Mouse (Mus musculus) common myeloid progenitor, adult 5-6 weeks (primary cell): Measurements from ENCODE around the gene Tgm2. TPM values are rescaled to one million over a fixed set of nuclear protein-coding genes. Genes with fewer than 3 reads are reported as not detected.

ENCODE experiments used
- ATAC-seq: replicated peaks from 2 replicates; pipeline ENCODE4 v1.8.0; 2016; ENCODE audit warnings: low read depth, mild to moderate bottlenecking, moderate TSS enrichment, inconsistent platforms; ENCODE audit not compliant: poor library complexity, severe bottlenecking
- total RNA-seq: library from RNA; stranded (forward); fragments of 200-1000, 187-1606 nt; gene quantifications from 2 replicates; pipeline ENCODE4 v1.2.3, GENCODE M21; 2017

Gene Tgm2
- total RNA-seq, 1 experiment from 2014 or later = 5.4 TPM

- no peak for ATAC-seq
Observed at GRCm38 (mm10) chr2:158168741-158169211, 22.5 kb upstream of the Tgm2 start.

- peak; percentile 31 for ATAC-seq
Observed at GRCm38 (mm10) chr2:158167496-158168205, 21.4 kb upstream of the Tgm2 start.

GRCm38 (mm10) chr2:158166628-158167027 is 20.4 kb upstream of the Tgm2 start:
- peak; percentile 91 for ATAC-seq

DNA sequence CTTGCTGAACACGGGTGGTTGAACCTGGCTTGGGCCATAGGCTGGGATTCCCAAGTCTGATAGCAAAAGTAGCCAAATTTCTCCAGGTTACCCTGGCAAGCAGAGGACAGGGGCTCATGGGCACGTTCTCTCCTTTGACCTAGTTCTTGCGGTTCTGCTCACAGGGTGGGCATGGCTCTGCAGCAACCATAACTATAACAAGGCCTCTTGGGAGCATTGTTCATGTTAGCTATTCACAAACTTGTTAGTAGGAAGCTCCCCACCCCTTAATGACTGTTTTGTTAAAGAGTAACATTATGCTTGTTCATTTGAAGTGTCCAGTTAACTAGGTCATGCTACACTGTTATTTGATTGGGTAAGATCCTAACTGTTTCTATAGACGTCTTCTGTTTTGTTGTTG is 19.5 kb upstream of the Tgm2 start:
- no peak for ATAC-seq

GRCm38 (mm10) chr2:158163034-158163433 is 16.8 kb upstream of the Tgm2 start:
- peak; percentile 20 for ATAC-seq

DNA sequence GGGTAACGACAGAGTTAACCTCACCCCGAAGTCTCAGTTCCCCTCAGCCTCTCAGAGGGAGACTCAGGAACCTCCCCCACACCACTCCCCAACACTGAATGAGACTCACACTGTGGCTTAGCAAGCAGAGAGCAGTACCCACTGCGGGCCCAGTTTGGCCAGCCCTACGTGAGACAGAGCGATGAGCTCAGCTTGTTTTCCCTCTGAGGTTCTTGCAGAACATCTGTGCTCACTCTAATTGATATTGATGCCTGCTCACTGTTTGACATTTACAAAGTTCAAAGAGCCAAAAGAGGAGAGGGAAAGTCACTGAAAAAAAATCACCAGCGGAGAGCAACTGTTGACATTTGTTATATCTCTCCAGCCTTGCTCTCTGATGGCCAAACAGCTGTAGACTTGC is 15.5 kb upstream of the Tgm2 start:
- 0 out of 2 replicates have a peak, but pooled peaks have one; percentile 12 for ATAC-seq

DNA sequence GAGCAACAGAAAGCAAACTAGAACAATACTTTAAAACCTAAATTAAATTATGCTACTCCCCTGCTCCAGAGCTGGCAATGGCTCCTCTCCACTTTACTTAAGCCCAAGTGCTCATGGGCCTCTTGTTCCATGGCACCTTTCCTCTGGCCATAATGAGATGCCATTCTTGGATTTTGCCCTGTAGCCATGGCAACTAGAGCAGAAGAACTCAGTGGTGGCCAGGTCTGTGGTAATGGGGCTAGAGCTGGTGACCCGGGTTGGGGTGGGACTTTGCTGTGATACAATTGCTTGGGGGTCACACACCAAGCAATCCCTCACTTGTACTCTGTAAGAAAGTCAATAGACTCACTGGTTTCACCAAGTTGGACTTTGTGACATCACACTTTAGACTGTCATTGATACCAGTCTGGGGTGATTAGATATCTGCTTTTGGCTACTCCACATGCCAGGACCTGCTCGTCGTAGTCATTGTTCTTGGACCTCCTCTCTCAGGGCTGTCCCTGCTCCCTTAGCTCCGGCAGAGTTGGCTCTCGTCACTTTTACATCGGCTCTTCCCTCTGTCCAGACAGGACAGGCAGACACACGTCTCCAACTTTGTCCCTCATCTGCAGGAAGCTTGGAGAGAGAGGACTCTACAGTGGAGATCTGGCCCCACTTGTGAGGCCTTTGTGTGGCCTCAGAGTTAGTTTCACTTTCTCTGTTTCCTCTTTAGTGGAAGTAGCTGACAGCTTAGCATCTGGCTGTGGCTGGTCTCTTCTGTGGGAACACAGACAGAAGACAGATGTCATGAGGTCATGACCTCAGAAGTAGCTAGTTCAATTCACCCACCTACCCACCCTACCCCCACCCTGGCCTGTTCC is 13.4 kb upstream of the Tgm2 start:
- peak; percentile 64 for ATAC-seq

DNA sequence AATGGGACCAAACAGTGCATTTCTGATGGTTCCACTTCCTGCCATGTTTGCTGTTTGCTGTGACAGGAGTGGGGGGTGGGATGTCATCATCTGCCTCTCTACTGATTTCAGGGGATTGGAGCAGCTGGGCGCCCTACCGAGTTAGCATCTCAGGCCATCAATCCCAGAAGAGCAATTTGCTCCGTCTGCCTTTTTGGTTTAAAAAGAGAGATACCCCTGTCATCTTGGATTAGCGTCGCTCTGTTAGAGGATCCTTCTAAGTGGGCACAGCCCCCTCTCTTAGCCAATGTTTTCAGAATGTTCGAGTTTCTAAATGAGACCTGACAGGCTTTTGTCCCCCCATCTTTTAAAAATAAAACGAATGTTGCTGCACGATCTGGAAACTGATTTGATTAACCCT is 11.4 kb upstream of the Tgm2 start:
- ATAC-seq = no peak

GRCm38 (mm10) chr2:158156487-158156886 is 10.3 kb upstream of the Tgm2 start:
- peak; percentile 26; the same call in 1 of the 2 replicates for ATAC-seq

GRCm38 (mm10) chr2:158155615-158156014 is 9.4 kb upstream of the Tgm2 start:
- no peak for ATAC-seq

DNA sequence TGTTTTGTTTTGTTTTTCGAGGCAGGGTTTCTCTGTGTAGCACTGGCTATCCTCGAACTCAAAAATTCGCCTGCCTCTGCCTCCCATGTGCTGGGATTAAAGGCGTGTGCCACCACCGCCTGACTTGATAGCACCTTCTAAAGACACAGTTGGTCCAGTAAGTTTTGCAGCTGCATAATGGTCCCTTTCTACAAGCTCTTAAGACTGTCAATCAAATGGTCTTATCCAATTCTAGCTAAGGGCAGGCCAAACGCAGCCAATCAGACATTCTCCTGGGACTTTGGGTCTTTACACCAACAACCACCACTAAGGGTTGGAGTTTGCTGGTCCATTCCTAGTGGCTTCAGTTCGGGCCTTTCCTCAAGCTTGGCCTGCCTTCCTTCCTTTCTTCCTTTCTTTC is 8.9 kb upstream of the Tgm2 start:
- no peak for ATAC-seq

DNA sequence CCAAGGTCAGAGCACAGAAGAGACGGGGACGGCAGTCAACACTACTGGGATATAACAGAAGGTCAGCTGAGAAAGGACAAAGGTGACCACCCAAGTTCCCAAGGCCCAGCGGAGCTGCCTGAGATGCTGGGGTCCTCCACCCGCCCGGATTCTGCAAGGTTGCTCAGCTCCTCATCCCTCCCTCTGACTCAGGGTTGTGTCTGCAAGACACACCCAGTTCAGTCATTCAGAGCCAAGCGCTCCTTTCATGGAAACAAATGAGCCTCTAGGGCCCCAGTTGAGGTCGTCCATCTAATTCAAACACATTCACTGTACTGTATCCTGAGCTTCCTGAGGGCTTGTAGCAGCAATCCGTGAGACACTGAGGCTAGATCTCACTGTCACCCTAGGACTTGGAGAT is 8.4 kb upstream of the Tgm2 start:
- no peak for ATAC-seq

- ATAC-seq = peak; percentile 78
Observed at GRCm38 (mm10) chr2:158153728-158154343, 7.6 kb upstream of the Tgm2 start.

DNA sequence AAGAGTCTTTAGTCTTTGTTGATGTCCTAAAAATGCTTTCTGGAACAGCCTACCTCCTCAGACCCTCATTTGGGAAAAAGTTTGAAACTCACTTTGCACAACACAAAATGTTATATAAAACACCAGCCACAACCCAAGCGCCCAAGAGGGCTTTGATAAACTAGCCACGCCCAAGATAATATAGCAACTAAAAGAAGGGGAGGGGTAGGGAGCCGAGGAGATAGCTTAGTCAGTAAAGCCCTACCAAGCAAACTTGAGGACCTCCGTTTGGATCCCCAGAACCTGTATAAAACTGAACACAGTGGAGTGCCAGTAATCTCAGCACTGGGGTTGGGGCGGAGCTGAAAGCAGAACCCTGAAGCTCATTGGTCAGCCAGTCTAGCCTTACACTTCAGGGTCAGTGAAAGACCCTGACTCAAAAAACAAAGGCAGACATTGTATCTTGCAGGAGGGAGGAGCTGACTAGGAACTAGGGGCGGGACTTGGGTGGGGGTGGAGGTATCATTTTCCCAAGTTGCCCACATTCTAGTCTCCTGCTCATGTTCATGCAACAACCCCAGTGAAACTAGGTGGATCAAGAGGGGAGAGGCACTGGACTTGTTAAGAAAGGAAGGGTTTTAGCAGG is 6.6 kb upstream of the Tgm2 start:
- peak; percentile 17; the same call in 1 of the 2 replicates for ATAC-seq

DNA sequence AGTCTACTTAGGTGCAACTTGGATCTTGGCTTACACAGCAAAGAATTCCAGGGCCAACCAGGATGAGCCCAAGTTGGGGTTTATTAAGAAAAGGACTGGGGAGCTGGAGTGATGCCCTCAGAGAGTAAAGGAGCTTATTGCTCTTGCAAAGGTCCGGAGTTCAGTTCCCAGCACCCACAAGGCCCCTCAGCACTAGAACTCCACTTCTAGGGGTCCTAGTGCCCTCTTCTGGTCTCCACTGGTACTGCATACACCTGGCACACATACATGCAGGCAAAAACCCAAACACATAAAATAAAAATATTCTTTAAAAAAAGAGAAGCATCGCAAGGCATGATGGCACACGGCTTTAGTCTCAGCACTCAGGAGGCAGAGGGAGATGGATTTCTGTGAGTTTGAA is 4.8 kb upstream of the Tgm2 start:
- no peak for ATAC-seq

GRCm38 (mm10) chr2:158146971-158147370 is 735 bp upstream of the Tgm2 start:
- no peak for ATAC-seq

DNA sequence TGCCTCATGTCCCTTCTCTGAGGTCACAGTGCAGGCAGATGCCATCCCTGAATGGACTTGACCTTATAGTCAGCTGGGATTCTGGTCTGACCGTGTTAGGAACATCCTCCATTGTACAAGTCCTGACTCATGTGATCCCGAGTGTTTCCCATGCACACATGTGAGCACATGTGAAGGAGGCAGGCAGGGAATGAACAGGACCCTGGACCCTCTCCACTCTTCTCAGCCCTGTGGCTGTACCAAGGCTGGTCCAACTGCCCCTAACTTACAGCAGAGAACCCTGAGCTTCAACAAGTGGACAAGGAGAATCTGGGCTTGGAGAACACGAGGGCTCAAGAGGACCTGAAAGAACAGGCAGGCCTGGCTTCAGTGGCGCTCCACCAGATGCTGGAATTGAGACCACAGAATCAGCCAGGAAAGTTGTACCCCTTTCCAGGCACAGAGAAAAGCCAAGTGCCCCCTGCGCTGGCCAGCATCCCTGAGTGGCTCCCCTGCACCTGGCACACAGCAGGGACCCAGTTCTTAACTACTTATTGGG is 639 bp downstream of the Tgm2 start:
- ATAC-seq = no peak

GRCm38 (mm10) chr2:158144750-158145527 is 1.3 kb downstream of the Tgm2 start:
- ATAC-seq = no peak

DNA sequence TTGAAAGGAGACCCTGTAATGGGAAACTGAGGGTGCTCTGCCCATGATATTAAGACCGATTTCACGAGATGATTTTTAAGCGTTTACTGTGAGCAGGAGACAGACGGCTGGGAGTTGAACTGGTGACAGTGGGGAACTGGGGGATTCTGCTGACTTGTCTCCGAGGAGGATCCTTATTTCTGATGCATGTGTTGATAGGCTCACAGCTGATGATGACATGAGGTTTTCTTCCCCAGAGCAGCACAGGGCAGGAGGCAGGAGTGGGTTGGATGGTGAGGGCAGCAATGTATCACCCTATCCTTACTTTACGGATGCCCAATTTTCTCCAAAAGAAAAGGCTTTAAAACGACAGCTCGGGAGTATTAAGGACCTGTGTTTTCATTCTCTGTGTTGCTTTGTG is 2.0 kb downstream of the Tgm2 start:
- ATAC-seq = no peak
